Mouse (Mus musculus): ENCODE measurements around the gene Chst14. TPM values are rescaled to one million over a fixed set of nuclear protein-coding genes. Genes with fewer than 3 reads are reported as not detected.

Chst14 gene
- polyA plus RNA-seq, 1 experiment from 2014 or later = 30.3 TPM

GRCm38 (mm10) chr2:118912706-118913105 lies 13.6 kb upstream of the Chst14 start:
- Histone ChIP-seq H3K9me3 (replicated peaks) (no peaks in the 10 kb centered on the region), H3K27me3 (ENCODE audit: low read depth, poor library complexity, severe bottlenecking) (no peaks in the 10 kb centered on the region), H3K4me1 (peaks cover 34% of the 10 kb centered on the region), H3K4me3 (no peak overlapping the region), H3K27ac (no peak overlapping the region), H3K36me3 (peaks cover 14% of the 10 kb centered on the region)
- 72% methylated on average over 8 of the region's 8 CpGs for WGBS
- no peak for DNase-seq (ENCODE audit: low spot score)

- 64% methylated on average over 11 of the region's 11 CpGs for WGBS
- H3K36me3 ChIP-seq = peaks cover 14% of the 10 kb centered on the region
- H3K27me3 ChIP-seq (ENCODE audit: low read depth, poor library complexity, severe bottlenecking) = no peaks in the 10 kb centered on the region
- no peaks in the 10 kb centered on the region for H3K9me3 ChIP-seq (replicated peaks)
- peak overlapping the region; percentile 1; the same call in 1 of the 2 replicates for H3K27ac ChIP-seq
- no peak overlapping the region for H3K4me3 ChIP-seq
- no peak for DNase-seq (ENCODE audit: low spot score)
- peaks cover 37% of the 10 kb centered on the region for H3K4me1 ChIP-seq
Measured at GRCm38 (mm10) chr2:118913551-118914276, 12.6 kb upstream of the Chst14 start.

GRCm38 (mm10) chr2:118914685-118915084 lies 11.6 kb upstream of the Chst14 start:
- WGBS = 72% methylated on average over 8 of the region's 8 CpGs
- no peak for DNase-seq (ENCODE audit: low spot score)
- no peak overlapping the region for H3K27ac ChIP-seq
- no peak overlapping the region for H3K4me3 ChIP-seq
- H3K36me3 ChIP-seq = peaks cover 23% of the 10 kb centered on the region
- peaks cover 37% of the 10 kb centered on the region for H3K4me1 ChIP-seq
- H3K9me3 ChIP-seq (replicated peaks) = no peaks in the 10 kb centered on the region
- H3K27me3 ChIP-seq (ENCODE audit: low read depth, poor library complexity, severe bottlenecking) = no peaks in the 10 kb centered on the region

- Histone ChIP-seq H3K9me3 (replicated peaks) (no peaks in the 10 kb centered on the region), H3K27me3 (ENCODE audit: low read depth, poor library complexity, severe bottlenecking) (no peaks in the 10 kb centered on the region), H3K27ac (0 out of 2 replicates have a peak overlapping the region, but pooled peaks have one; percentile 5), H3K4me3 (no peak overlapping the region), H3K4me1 (peaks cover 31% of the 10 kb centered on the region), H3K36me3 (peaks cover 38% of the 10 kb centered on the region)
- no peak for DNase-seq (ENCODE audit: low spot score)
- WGBS = 91% methylated on average over 17 of the region's 17 CpGs
Measured at GRCm38 (mm10) chr2:118916436-118916835, 9.9 kb upstream of the Chst14 start.

GRCm38 (mm10) chr2:118918543-118918942 lies 7.8 kb upstream of the Chst14 start:
- H3K27ac ChIP-seq = no peak overlapping the region
- no peak overlapping the region for H3K4me3 ChIP-seq
- no peaks in the 10 kb centered on the region for H3K9me3 ChIP-seq (replicated peaks)
- peaks cover 18% of the 10 kb centered on the region for H3K4me1 ChIP-seq
- no peak for DNase-seq (ENCODE audit: low spot score)
- peaks cover 52% of the 10 kb centered on the region for H3K36me3 ChIP-seq
- WGBS = 71% methylated on average over 1 of the region's 1 CpGs
- no peaks in the 10 kb centered on the region for H3K27me3 ChIP-seq (ENCODE audit: low read depth, poor library complexity, severe bottlenecking)

GRCm38 (mm10) chr2:118920428-118920827 lies 5.9 kb upstream of the Chst14 start:
- H3K36me3 ChIP-seq = peaks cover 55% of the 10 kb centered on the region
- H3K4me1 ChIP-seq = peaks cover 13% of the 10 kb centered on the region; the same call in 1 of the 2 replicates
- no peak for DNase-seq (ENCODE audit: low spot score)
- H3K4me3 ChIP-seq = no peak overlapping the region
- H3K27ac ChIP-seq = no peak overlapping the region
- H3K27me3 ChIP-seq (ENCODE audit: low read depth, poor library complexity, severe bottlenecking) = no peaks in the 10 kb centered on the region
- 74% methylated on average over 3 of the region's 3 CpGs for WGBS
- no peaks in the 10 kb centered on the region for H3K9me3 ChIP-seq (replicated peaks)

DNA sequence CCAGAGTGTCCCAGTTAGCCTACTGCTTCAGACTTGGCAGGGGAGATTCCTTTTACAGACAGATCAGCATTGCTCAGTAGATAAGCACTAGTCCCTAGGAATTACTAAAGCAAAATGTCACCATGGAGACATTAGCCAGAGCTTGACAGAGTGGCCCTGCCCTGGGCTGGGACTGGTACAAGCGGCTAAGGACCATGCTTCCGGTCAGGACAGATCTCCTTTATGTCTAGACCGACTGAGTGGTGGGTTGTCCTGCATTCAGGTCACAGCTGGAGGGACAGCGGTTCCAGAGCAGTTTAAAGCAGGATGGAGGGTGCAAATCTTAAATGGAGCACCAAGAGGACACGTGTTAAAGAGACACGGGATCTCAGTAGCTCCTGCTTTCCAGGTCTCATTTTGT lies 344 bp upstream of the Chst14 start:
- DNase-seq (ENCODE audit: low spot score) = no peak
- Histone ChIP-seq H3K36me3 (peaks cover 22% of the 10 kb centered on the region), H3K9me3 (replicated peaks) (no peaks in the 10 kb centered on the region), H3K27ac (peak overlapping the region; percentile 96), H3K27me3 (ENCODE audit: low read depth, poor library complexity, severe bottlenecking) (no peaks in the 10 kb centered on the region), H3K4me1 (peaks cover 44% of the 10 kb centered on the region), H3K4me3 (peak overlapping the region; percentile 78)
- 1% methylated on average over 6 of the region's 6 CpGs for WGBS

GRCm38 (mm10) chr2:118926998-118927739 lies 873 bp downstream of the Chst14 start:
- no peaks in the 10 kb centered on the region for H3K9me3 ChIP-seq (replicated peaks)
- peak overlapping the region; percentile 78 for H3K4me3 ChIP-seq
- no peaks in the 10 kb centered on the region for H3K27me3 ChIP-seq (ENCODE audit: low read depth, poor library complexity, severe bottlenecking)
- peak overlapping the region; percentile 96 for H3K27ac ChIP-seq
- 31% methylated on average over 31 of the region's 31 CpGs for WGBS
- peaks cover 17% of the 10 kb centered on the region for H3K36me3 ChIP-seq
- no peak for DNase-seq (ENCODE audit: low spot score)
- peaks cover 45% of the 10 kb centered on the region for H3K4me1 ChIP-seq

GRCm38 (mm10) chr2:118941341-118941740 lies 15.0 kb downstream of the Chst14 start:
- no peak for DNase-seq (ENCODE audit: low spot score)
- 85% methylated on average over 7 of the region's 7 CpGs for WGBS
- Histone ChIP-seq H3K27ac (no peak overlapping the region), H3K9me3 (replicated peaks) (no peaks in the 10 kb centered on the region), H3K27me3 (ENCODE audit: low read depth, poor library complexity, severe bottlenecking) (no peaks in the 10 kb centered on the region), H3K36me3 (no peaks in the 10 kb centered on the region), H3K4me1 (peaks cover 12% of the 10 kb centered on the region), H3K4me3 (no peak overlapping the region)

DNA sequence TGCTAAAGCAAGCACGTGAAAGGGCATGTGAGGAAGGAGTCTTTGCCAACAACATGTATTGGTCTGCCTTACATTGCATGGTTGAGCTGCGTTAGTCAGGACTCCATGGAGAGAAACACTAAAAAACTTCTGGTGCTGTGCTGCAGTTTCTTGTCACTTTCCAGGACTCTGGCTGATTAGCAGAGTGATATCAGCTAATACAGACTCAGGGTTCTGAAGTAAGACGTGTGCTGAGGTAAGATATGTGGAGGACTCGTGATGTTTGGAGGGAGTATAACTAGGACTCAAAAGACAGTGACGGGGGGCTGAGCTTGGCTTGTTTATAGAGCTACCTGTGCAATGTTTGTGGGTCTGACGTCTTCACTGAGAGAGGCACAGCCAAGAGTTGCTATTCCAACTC lies 16.9 kb downstream of the Chst14 start:
- peaks cover 12% of the 10 kb centered on the region for H3K4me1 ChIP-seq
- WGBS = 91% methylated on average over 6 of the region's 6 CpGs
- H3K4me3 ChIP-seq = no peak overlapping the region
- H3K27me3 ChIP-seq (ENCODE audit: low read depth, poor library complexity, severe bottlenecking) = no peaks in the 10 kb centered on the region
- no peaks in the 10 kb centered on the region for H3K36me3 ChIP-seq
- no peak overlapping the region for H3K27ac ChIP-seq
- no peaks in the 10 kb centered on the region for H3K9me3 ChIP-seq (replicated peaks)
- no peak for DNase-seq (ENCODE audit: low spot score)

DNA sequence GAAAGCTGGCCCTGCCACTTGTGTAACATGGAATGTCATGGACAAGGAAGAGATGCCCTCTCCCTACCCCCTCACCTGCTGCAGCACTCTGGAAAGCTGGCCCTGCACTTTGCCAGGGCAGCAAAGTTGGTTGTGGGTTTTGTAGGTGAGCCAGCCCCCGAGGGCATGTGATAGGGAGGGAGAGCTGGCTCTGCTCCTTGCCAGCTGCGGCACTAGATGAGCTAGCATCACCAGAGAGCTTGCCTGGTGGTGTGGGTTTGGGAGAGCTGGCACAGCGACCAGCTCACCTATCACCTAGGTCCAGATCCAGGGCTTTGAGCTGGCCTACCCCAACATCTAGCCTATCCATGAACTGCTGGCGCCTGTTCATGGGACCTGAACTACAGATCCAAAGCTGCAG lies 22.5 kb downstream of the Chst14 start:
- Histone ChIP-seq H3K9me3 (replicated peaks) (no peaks in the 10 kb centered on the region), H3K4me1 (peaks cover 12% of the 10 kb centered on the region), H3K27ac (no peak overlapping the region), H3K27me3 (ENCODE audit: low read depth, poor library complexity, severe bottlenecking) (no peaks in the 10 kb centered on the region), H3K4me3 (no peak overlapping the region), H3K36me3 (no peaks in the 10 kb centered on the region)
- DNase-seq (ENCODE audit: low spot score) = no peak
- 80% methylated on average over 4 of the region's 4 CpGs for WGBS

DNA sequence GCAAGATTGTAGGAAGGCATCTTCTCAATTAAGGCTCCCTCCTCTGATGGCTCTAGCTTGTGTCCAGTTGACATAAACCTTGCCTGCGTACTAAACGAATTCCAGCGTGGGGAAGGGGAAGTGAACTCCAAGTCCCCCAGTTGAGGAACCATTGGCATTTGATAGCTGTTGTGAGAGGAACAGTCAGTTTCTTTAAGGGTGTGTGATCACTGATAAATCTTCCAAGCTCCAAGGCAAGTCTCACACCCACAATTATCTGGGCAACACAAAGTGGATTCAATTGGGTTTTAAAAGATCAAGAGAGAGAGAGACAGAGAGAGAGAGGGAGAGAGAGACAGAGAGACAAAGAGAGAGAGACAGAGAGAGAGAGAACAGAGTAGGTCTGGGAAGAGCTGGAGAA lies 23.4 kb downstream of the Chst14 start:
- H3K36me3 ChIP-seq = no peaks in the 10 kb centered on the region

GRCm38 (mm10) chr2:118956497-118956896 lies 30.2 kb downstream of the Chst14 start:
- Histone ChIP-seq H3K27me3 (ENCODE audit: low read depth, poor library complexity, severe bottlenecking) (no peaks in the 10 kb centered on the region), H3K36me3 (no peaks in the 10 kb centered on the region), H3K4me3 (no peak overlapping the region), H3K9me3 (replicated peaks) (no peaks in the 10 kb centered on the region), H3K4me1 (peaks cover under 1% of the 10 kb centered on the region; the same call in 1 of the 2 replicates), H3K27ac (no peak overlapping the region)
- 89% methylated on average over 5 of the region's 5 CpGs for WGBS
- no peak for DNase-seq (ENCODE audit: low spot score)

More for the DNA sequence above, 23.4 kb downstream of the Chst14 start:
- no peak for DNase-seq (ENCODE audit: low spot score)
- H3K4me3 ChIP-seq = no peak overlapping the region
- H3K4me1 ChIP-seq = peaks cover 6% of the 10 kb centered on the region
- H3K27ac ChIP-seq = no peak overlapping the region
- no peaks in the 10 kb centered on the region for H3K27me3 ChIP-seq (ENCODE audit: low read depth, poor library complexity, severe bottlenecking)
- WGBS = 66% methylated on average over 3 of the region's 3 CpGs
- H3K9me3 ChIP-seq (replicated peaks) = no peaks in the 10 kb centered on the region
